Mouse (Mus musculus) ES-E14 (cell line): ENCODE measurements at regions not wholly inside any gene's neighbourhood (a gene's known extent, or its start where the extent isn't known, plus 50 kb on each side); places are given as distances from the start of the nearest gene placed in this dataset.

Experiments
- CHD2 ChIP-seq: IDR thresholded peaks from 2 replicates; pipeline ENCODE4 v1.6.1; 2014; ENCODE audit warnings: mild to moderate bottlenecking, low read depth, low read length, inconsistent platforms
- HCFC1 ChIP-seq: IDR thresholded peaks from 2 replicates; pipeline ENCODE4 v1.6.1; 2012; ENCODE audit warnings: low read length, inconsistent platforms, borderline replicate concordance; ENCODE audit not compliant: insufficient read depth
- MAFK ChIP-seq: IDR thresholded peaks from 2 replicates; pipeline ENCODE4 v1.6.1; 2014; ENCODE audit warnings: mild to moderate bottlenecking, low read depth, low read length, inconsistent platforms; ENCODE audit not compliant: insufficient read depth
- ZC3H11A ChIP-seq: IDR thresholded peaks from 2 replicates; pipeline ENCODE4 v1.6.1; 2012; ENCODE audit warnings: low read depth, mild to moderate bottlenecking, inconsistent platforms, low read length, borderline replicate concordance
- ZNF384 ChIP-seq: IDR thresholded peaks from 2 replicates; pipeline ENCODE4 v1.6.1; 2012; ENCODE audit warnings: low read depth, low read length, inconsistent platforms

DNA sequence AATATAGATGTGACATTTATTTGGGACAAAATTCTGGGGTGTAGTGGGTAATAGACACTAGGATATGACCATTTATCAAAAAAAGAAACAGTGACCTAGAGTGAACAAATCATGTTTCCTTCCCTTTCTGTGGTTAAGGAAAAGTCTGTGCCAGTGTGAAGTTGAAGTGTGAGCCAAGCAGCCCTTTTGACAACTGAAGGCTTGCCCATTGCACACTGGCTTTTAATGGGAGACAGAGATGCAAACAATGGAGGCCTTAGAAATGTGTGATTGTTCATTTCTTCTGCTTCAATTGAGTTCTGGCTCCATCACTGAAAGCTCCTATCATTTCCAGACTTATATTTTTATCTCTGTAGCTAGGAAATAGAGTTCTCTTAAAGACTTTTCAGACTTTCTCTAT is 130.0 kb upstream of the Vegfc start:
- no peak for TF ChIP-seq ZNF384
- no peak for TF ChIP-seq HCFC1
- no peak for TF ChIP-seq CHD2
- no peak for TF ChIP-seq ZC3H11A
- no peak for TF ChIP-seq MAFK
